Mouse (Mus musculus): Measurements from ENCODE around the gene Vsig8. TPM values are rescaled to one million over a fixed set of nuclear protein-coding genes. Genes with fewer than 3 reads are reported as not detected.

Gene Vsig8
- polyA plus RNA-seq, 1 experiment from 2014 or later = 0.24 TPM

- WGBS = 18% methylated on average over 13 of the region's 13 CpGs
- Histone ChIP-seq H3K36me3 (ENCODE audit: insufficient read depth) (peaks cover 13% of the 10 kb centered on the region), H3K9ac (no peak overlapping the region; the same call in 1 of the 2 replicates), H3K27me3 (ENCODE audit: insufficient read depth, low read length) (no peaks in the 10 kb centered on the region), H3K9me3 (ENCODE audit: low read depth, low read length) (peaks cover 6% of the 10 kb centered on the region; the same call in 1 of the 2 replicates), H3K4me1 (ENCODE audit: insufficient read depth) (peaks cover 23% of the 10 kb centered on the region), H3K27ac (ENCODE audit: low read depth) (peak overlapping the region; percentile 60), H3K4me3 (ENCODE audit: low read depth, low read length) (no peak overlapping the region), H3K4me2 (peak overlapping the region; percentile 41)
- peak; percentile 27 for TF ChIP-seq CTCF (IDR thresholded peaks at IDR 0.05; ENCODE audit: low read depth)
- DNase-seq = peak; percentile 79
- peak; percentile 17; the same call in 1 of the 2 replicates for ATAC-seq (ENCODE audit: insufficient read depth)
Observed at GRCm38 (mm10) chr1:172512962-172513361, 42.8 kb upstream of the Vsig8 start.

- TF ChIP-seq CTCF (IDR thresholded peaks at IDR 0.05; ENCODE audit: low read depth) = no peak
- Histone ChIP-seq H3K4me3 (ENCODE audit: low read depth, low read length) (no peak overlapping the region), H3K36me3 (ENCODE audit: insufficient read depth) (peaks cover 6% of the 10 kb centered on the region; the same call in 1 of the 2 replicates), H3K9me3 (ENCODE audit: low read depth, low read length) (peaks cover 6% of the 10 kb centered on the region; the same call in 1 of the 2 replicates), H3K9ac (no peak overlapping the region), H3K27me3 (ENCODE audit: insufficient read depth, low read length) (no peaks in the 10 kb centered on the region), H3K27ac (ENCODE audit: low read depth) (peak overlapping the region; percentile 60), H3K4me2 (peak overlapping the region; percentile 41), H3K4me1 (ENCODE audit: insufficient read depth) (peaks cover 23% of the 10 kb centered on the region)
- DNase-seq (peak; percentile 74), ATAC-seq (ENCODE audit: insufficient read depth) (peak; percentile 72; the same call in 1 of the 2 replicates)
- WGBS = 43% methylated on average over 17 of the region's 17 CpGs
Observed at GRCm38 (mm10) chr1:172513525-172514212, 42.1 kb upstream of the Vsig8 start.

GRCm38 (mm10) chr1:172514213-172514529, 41.6 kb upstream of the Vsig8 start:
- peaks cover 6% of the 10 kb centered on the region; the same call in 1 of the 2 replicates for H3K9me3 ChIP-seq (ENCODE audit: low read depth, low read length)
- H3K4me3 ChIP-seq (ENCODE audit: low read depth, low read length) = no peak overlapping the region
- TF ChIP-seq CTCF (IDR thresholded peaks at IDR 0.05; ENCODE audit: low read depth) = no peak
- H3K27me3 ChIP-seq (ENCODE audit: insufficient read depth, low read length) = no peaks in the 10 kb centered on the region
- 59% methylated on average over 4 of the region's 4 CpGs for WGBS
- peaks cover 1% of the 10 kb centered on the region; the same call in 1 of the 2 replicates for H3K36me3 ChIP-seq (ENCODE audit: insufficient read depth)
- H3K27ac ChIP-seq (ENCODE audit: low read depth) = peak overlapping the region; percentile 60
- no peak for ATAC-seq (ENCODE audit: insufficient read depth)
- H3K9ac ChIP-seq = no peak overlapping the region
- peaks cover 23% of the 10 kb centered on the region for H3K4me1 ChIP-seq (ENCODE audit: insufficient read depth)
- H3K4me2 ChIP-seq = no peak overlapping the region
- no peak for DNase-seq

- Histone ChIP-seq H3K4me2 (no peak overlapping the region), H3K4me1 (ENCODE audit: insufficient read depth) (peaks cover 25% of the 10 kb centered on the region), H3K36me3 (ENCODE audit: insufficient read depth) (no peaks in the 10 kb centered on the region), H3K9ac (no peak overlapping the region), H3K27me3 (ENCODE audit: insufficient read depth, low read length) (no peaks in the 10 kb centered on the region), H3K9me3 (ENCODE audit: low read depth, low read length) (peaks cover 6% of the 10 kb centered on the region; the same call in 1 of the 2 replicates), H3K27ac (ENCODE audit: low read depth) (peak overlapping the region; percentile 60), H3K4me3 (ENCODE audit: low read depth, low read length) (no peak overlapping the region)
- DNase-seq (no peak), ATAC-seq (ENCODE audit: insufficient read depth) (no peak)
- 66% methylated on average over 7 of the region's 7 CpGs for WGBS
- no peak for TF ChIP-seq CTCF (IDR thresholded peaks at IDR 0.05; ENCODE audit: low read depth)
Observed at GRCm38 (mm10) chr1:172514551-172515268, 41.0 kb upstream of the Vsig8 start.

GRCm38 (mm10) chr1:172515396-172515795, 40.3 kb upstream of the Vsig8 start:
- H3K9me3 ChIP-seq (ENCODE audit: low read depth, low read length) = peaks cover 6% of the 10 kb centered on the region; the same call in 1 of the 2 replicates
- ATAC-seq (ENCODE audit: insufficient read depth) (no peak), DNase-seq (no peak)
- H3K4me1 ChIP-seq (ENCODE audit: insufficient read depth) = peaks cover 32% of the 10 kb centered on the region
- no peak overlapping the region for H3K27ac ChIP-seq (ENCODE audit: low read depth)
- H3K36me3 ChIP-seq (ENCODE audit: insufficient read depth) = no peaks in the 10 kb centered on the region
- 53% methylated on average over 1 of the region's 1 CpGs for WGBS
- H3K4me3 ChIP-seq (ENCODE audit: low read depth, low read length) = no peak overlapping the region
- no peak for TF ChIP-seq CTCF (IDR thresholded peaks at IDR 0.05; ENCODE audit: low read depth)
- no peaks in the 10 kb centered on the region for H3K27me3 ChIP-seq (ENCODE audit: insufficient read depth, low read length)
- no peak overlapping the region for H3K4me2 ChIP-seq
- no peak overlapping the region for H3K9ac ChIP-seq

- 75% methylated on average over 4 of the region's 4 CpGs for WGBS
- no peaks in the 10 kb centered on the region for H3K27me3 ChIP-seq (ENCODE audit: insufficient read depth, low read length)
- DNase-seq (no peak), ATAC-seq (ENCODE audit: insufficient read depth) (no peak)
- TF ChIP-seq CTCF (IDR thresholded peaks at IDR 0.05; ENCODE audit: low read depth) = peak; percentile 63
- peaks cover 33% of the 10 kb centered on the region for H3K4me1 ChIP-seq (ENCODE audit: insufficient read depth)
- no peak overlapping the region for H3K9ac ChIP-seq
- H3K4me3 ChIP-seq (ENCODE audit: low read depth, low read length) = no peak overlapping the region
- H3K27ac ChIP-seq (ENCODE audit: low read depth) = no peak overlapping the region
- peaks cover 6% of the 10 kb centered on the region; the same call in 1 of the 2 replicates for H3K9me3 ChIP-seq (ENCODE audit: low read depth, low read length)
- H3K4me2 ChIP-seq = no peak overlapping the region
- H3K36me3 ChIP-seq (ENCODE audit: insufficient read depth) = no peaks in the 10 kb centered on the region
Observed at GRCm38 (mm10) chr1:172518013-172518412, 37.7 kb upstream of the Vsig8 start.

GRCm38 (mm10) chr1:172519644-172520043, 36.1 kb upstream of the Vsig8 start:
- WGBS = 56% methylated on average over 6 of the region's 6 CpGs
- H3K4me3 ChIP-seq (ENCODE audit: low read depth, low read length) = no peak overlapping the region
- no peak overlapping the region; the same call in 1 of the 2 replicates for H3K27ac ChIP-seq (ENCODE audit: low read depth)
- H3K4me2 ChIP-seq = no peak overlapping the region
- no peaks in the 10 kb centered on the region for H3K36me3 ChIP-seq (ENCODE audit: insufficient read depth)
- H3K4me1 ChIP-seq (ENCODE audit: insufficient read depth) = peaks cover 20% of the 10 kb centered on the region
- ATAC-seq (ENCODE audit: insufficient read depth) (no peak), DNase-seq (no peak)
- no peak for TF ChIP-seq CTCF (IDR thresholded peaks at IDR 0.05; ENCODE audit: low read depth)
- no peaks in the 10 kb centered on the region for H3K27me3 ChIP-seq (ENCODE audit: insufficient read depth, low read length)
- peaks cover 6% of the 10 kb centered on the region; the same call in 1 of the 2 replicates for H3K9me3 ChIP-seq (ENCODE audit: low read depth, low read length)
- H3K9ac ChIP-seq = no peak overlapping the region

All from lung, embryonic 14.5 days (tissue).